Mouse (Mus musculus): Measurements from ENCODE around the gene Micall1. TPM values are rescaled to one million over a fixed set of nuclear protein-coding genes. Genes with fewer than 3 reads are reported as not detected.

Micall1 gene
- total RNA-seq, 2 experiments from 2014 or later, result 1.5 to 2.5 TPM

- ATAC-seq (replicated peaks; ENCODE audit: low FRiP score, low TSS enrichment, poor library complexity, severe bottlenecking), result no peak
Measured at GRCm38 (mm10) chr15:79124331-79124875, 15.7 kb downstream of the Micall1 start.

- ATAC-seq (replicated peaks; ENCODE audit: low FRiP score, low TSS enrichment, poor library complexity, severe bottlenecking), result no peak; the same call in 1 of the 2 replicates
Measured at GRCm38 (mm10) chr15:79126217-79126932, 17.7 kb downstream of the Micall1 start.

GRCm38 (mm10) chr15:79127101-79127500 lies 18.4 kb downstream of the Micall1 start:
- no peak for ATAC-seq (replicated peaks; ENCODE audit: low FRiP score, low TSS enrichment, poor library complexity, severe bottlenecking)

DNA sequence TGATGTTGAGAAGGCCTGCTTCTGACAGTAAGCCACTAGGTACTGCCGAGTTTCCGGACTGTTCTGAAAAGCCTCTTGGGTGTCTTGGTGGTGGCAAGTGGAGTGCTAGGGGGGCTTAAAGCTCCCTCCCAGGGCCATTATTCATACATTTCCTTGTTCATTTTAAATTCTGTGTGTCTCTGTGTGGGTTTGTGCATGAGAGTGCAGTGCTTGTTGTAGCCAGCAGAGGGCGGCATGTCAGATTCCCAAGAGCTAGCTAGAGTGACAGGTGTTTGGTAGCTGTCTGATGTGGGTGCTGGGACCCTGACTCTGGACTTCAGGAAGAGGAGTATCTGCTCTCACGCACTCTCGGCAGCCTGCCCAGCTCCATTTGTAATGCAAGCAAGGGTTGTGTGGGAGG lies 19.5 kb downstream of the Micall1 start:
- ATAC-seq (replicated peaks; ENCODE audit: low FRiP score, low TSS enrichment, poor library complexity, severe bottlenecking), result no peak

DNA sequence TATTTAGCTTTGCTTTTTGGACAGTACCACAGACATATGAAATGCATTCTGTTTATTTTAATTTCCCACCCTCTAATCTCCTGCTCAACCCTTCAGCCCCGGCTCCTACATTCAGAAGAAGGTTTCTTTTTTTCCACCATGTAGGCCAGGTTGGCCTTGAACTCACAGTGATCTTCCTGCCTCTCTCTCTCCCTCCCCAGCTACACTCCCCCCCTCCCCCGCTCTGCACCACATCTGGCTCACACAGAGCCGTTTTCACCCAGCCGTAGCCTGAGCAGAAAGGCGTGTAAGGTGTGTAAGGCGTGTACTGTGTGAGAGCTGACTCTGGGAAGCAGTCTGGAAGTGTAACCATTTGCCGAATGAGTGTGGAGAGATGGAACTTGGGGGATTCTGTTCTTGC lies 20.6 kb downstream of the Micall1 start:
- no peak for ATAC-seq (replicated peaks; ENCODE audit: low FRiP score, low TSS enrichment, poor library complexity, severe bottlenecking)

DNA sequence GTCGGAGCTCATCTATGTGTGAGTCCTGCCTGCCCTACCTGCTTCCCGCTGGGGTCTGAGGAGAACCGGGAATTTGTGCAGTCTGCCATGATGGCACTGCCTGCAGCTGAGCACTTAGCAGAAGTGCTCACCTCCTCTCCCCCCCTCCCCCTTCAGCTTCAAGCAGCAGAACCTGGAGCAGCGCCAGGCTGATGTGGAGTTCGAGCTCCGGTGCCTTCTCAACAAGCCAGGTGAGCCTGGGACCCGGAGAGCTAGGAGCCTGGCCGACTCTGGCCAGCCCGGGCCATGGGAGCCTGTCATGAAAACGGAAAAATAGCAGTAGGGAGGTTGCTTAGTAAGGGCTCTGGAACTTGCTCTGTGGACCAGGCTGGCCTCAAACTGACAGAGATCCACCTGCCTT lies 22.1 kb downstream of the Micall1 start:
- ATAC-seq (replicated peaks; ENCODE audit: low FRiP score, low TSS enrichment, poor library complexity, severe bottlenecking), result no peak

GRCm38 (mm10) chr15:79131442-79131841 lies 22.7 kb downstream of the Micall1 start:
- no peak for ATAC-seq (replicated peaks; ENCODE audit: low FRiP score, low TSS enrichment, poor library complexity, severe bottlenecking)

DNA sequence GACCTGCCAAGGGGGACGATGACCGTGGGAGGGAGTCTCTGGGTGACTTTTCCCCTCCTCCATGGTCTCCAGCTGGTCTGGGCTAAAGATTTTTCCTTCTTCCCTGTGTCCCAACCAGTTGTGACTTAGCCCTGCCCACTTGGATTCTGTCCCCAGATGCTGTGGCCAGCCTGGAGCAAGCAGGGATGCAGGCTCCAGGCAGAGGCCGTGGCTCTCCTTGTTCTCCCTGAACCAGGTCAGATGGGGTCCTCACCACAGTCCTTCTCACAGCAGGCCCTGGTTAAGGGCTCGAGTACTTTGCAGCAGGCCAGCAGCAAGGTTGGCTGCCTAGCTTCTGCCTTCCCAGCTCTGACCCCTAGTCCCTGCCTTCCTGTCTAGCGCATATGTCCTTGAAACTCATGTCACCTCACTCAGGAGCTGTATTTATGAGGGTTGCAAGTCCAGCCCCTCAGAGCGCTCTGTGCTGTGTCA lies 24.5 kb downstream of the Micall1 start:
- no peak for ATAC-seq (replicated peaks; ENCODE audit: low FRiP score, low TSS enrichment, poor library complexity, severe bottlenecking)

GRCm38 (mm10) chr15:79134496-79135270 lies 26.0 kb downstream of the Micall1 start:
- no peak for ATAC-seq (replicated peaks; ENCODE audit: low FRiP score, low TSS enrichment, poor library complexity, severe bottlenecking)

DNA sequence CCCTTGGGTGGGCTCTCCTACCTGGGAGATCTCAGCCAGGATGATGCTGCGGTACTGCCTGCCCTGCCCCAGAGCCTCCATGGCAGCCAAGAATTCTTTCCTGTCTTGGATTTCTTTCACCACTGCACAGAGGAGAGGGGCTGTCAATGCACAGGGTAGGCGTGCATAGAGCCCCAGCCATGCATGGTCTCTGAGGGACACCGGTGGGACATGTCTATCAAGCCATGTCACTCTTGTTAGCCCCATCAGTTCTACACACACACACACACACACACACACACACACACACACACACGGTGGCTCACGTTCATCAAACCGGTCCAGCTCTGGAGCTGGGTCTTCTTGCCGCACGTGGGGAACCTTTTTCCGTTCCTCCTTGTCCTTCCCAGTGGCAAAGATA lies 26.6 kb downstream of the Micall1 start:
- no peak for ATAC-seq (replicated peaks; ENCODE audit: low FRiP score, low TSS enrichment, poor library complexity, severe bottlenecking)

GRCm38 (mm10) chr15:79135783-79136575 lies 27.3 kb downstream of the Micall1 start:
- no peak for ATAC-seq (replicated peaks; ENCODE audit: low FRiP score, low TSS enrichment, poor library complexity, severe bottlenecking)

- ATAC-seq (replicated peaks; ENCODE audit: low FRiP score, low TSS enrichment, poor library complexity, severe bottlenecking), result no peak
Measured at GRCm38 (mm10) chr15:79139640-79140039, 30.9 kb downstream of the Micall1 start.

DNA sequence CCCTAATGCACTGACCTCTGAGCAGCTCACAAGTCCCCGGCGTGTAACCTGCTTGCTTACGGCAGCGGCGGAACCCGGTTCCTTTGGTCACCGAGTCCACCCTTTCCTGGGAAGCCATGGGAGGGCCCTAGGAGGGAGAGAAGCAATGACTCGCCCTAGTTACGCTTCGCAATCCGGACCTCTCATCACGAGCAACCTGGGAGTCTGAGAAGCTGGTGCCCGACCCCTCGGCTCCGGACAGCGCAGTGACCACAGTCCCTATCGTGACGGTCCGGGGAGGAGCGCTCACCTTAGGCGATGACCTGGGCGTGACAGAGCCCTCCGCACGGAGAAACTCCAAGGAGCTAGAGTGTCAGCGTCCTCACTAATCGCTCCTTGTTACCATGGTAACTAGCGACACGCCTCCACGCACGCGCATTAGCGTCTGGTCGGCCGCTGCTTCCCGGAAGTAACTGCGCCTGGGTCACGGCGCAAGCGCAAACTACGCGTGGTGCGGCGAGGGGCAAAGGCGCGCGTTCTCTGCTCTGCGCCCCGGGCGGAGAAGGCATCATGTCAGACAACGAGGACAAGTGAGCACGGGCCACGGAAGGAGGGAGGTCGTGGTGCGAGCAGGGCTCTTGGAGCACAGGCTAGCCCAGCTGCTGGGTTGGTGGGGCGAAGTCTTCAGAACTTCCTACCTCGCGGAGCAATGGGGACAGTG lies 32.3 kb downstream of the Micall1 start, which contains the start of the genes Polr2f and 1700088E04Rik:
Gene Polr2f, plus strand, starts transcription at position 144 of the 700 bp plus-strand sequence.
Gene 1700088E04Rik, minus strand, starts transcription at position 388 of the 700 bp plus-strand sequence.
- peak; percentile 91 for ATAC-seq (replicated peaks; ENCODE audit: low FRiP score, low TSS enrichment, poor library complexity, severe bottlenecking)

DNA sequence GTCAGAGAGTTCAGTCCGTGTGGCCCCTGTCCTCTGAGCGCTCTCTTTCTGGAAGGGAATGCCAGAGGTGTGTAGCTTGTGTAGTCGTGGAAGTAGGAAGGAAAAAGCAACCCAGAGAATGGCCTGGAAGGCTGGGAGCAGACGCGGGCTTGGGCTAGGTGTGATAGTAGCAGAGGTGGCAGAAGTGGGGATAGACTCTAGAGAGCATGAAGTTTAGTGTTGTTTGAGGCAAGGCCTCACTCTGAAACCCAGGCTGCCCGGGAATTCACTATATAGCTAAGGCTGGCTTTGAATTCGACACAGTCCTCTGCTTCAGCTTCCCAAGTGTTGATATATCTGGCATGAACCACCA lies 32.8 kb downstream of the Micall1 start:
- ATAC-seq (replicated peaks; ENCODE audit: low FRiP score, low TSS enrichment, poor library complexity, severe bottlenecking), result peak; percentile 25; the same call in 1 of the 2 replicates

GRCm38 (mm10) chr15:79143316-79143715 lies 34.6 kb downstream of the Micall1 start:
- ATAC-seq (replicated peaks; ENCODE audit: low FRiP score, low TSS enrichment, poor library complexity, severe bottlenecking), result no peak

DNA sequence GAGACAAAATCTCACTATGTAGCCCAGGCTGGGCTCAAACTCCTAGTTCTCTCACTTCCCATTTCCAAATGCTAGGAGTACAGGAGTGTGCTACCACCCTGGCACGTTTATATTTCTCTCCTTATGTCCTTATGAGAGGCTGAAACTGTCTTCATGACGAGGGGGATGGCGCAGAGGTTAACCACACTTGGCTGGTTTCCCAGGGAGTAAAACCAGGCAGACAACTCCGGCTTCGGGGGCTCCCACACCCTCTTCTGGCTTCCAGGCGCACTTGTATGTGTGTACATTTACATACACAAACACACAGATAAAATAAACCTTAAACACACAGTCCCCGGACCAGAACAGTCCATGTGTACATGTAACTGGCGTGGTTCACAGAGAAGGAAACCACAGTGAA lies 35.3 kb downstream of the Micall1 start:
- no peak for ATAC-seq (replicated peaks; ENCODE audit: low FRiP score, low TSS enrichment, poor library complexity, severe bottlenecking)

GRCm38 (mm10) chr15:79145522-79145921 lies 36.8 kb downstream of the Micall1 start:
- ATAC-seq (replicated peaks; ENCODE audit: low FRiP score, low TSS enrichment, poor library complexity, severe bottlenecking), result no peak

DNA sequence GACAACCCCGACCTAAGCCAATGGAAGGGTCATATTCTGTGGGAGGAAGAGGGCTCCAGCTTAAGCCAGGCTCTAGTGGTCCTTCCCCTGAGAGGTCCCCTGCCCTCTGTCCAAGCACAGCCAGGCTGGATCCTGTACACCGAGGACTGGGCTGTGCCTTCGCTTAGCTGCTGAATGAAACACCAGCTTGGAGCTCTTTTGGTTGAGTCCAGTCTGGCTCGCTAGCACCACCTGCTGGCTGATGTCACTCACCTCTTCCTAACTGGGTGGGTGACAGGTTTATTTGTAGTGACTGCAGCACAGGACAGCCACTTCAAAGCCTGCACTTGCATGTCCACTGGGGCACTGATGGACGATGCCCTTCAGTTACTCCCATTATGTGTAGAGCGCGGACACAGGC lies 39.8 kb downstream of the Micall1 start:
- peak; percentile 73 for ATAC-seq (replicated peaks; ENCODE audit: low FRiP score, low TSS enrichment, poor library complexity, severe bottlenecking)

DNA sequence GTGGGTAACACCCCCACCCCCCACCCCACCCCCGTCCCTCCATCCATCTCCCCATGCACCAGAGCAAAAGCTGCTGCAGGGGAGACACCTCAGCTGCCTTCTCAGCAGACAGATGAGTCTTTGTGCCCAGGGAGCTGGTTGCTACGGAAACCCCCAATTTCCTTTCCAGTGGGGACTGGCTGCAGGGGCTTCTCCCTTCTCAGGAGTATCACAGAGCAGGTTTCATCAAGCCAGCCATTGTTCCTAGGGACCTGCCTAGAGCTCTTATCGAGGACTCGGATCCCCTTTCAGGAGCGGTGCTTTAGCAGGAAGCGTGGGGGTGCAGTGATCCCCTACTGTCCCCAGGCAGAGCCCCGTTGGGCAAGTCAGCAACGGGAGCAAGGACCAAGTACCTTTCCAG lies 43.2 kb downstream of the Micall1 start:
- no peak for ATAC-seq (replicated peaks; ENCODE audit: low FRiP score, low TSS enrichment, poor library complexity, severe bottlenecking)
